Comparison of ENCODE assay signal across 8 mouse cellular contexts in genomic region chr12:3780405-3780891, GRCm38 (mm10). TPM values are rescaled to one million over a fixed set of nuclear protein-coding genes. Genes with fewer than 3 reads are reported as not detected.
DNase-seq lines count a peak whose midpoint lies in the region; ATAC-seq and TF ChIP-seq lines count a peak whose summit lies in the region.

No protein-coding gene starts in this region.

- WGBS in hindbrain, embryonic 16.5 days, result 11% methylated on average over 8 of the region's 8 CpGs
- WGBS in small intestine, adult 2 months, result 23% methylated on average over 8 of the region's 8 CpGs

- no peaks in the 10 kb centered on the region for H3K27me3 ChIP-seq in ES-Bruce4 (ENCODE audit: control insufficient read depth, insufficient read depth, low read length, poor library complexity, severe bottlenecking)
- no peaks in the 10 kb centered on the region for H3K27me3 ChIP-seq in hindbrain, embryonic 16.5 days (replicated peaks; ENCODE audit: control insufficient read depth, insufficient read depth, low read length)
- H3K27me3 ChIP-seq in small intestine, adult 2 months (ENCODE audit: control insufficient read depth, insufficient read depth, low read length), result no peaks in the 10 kb centered on the region

- intact Hi-C loops in left cerebral cortex, postnatal 25 days (cut with DNase I), result no loop called here

- TF ChIP-seq POLR2A in ES-Bruce4 (IDR thresholded peaks at IDR 0.05; ENCODE audit: insufficient read depth, low read length), result no peak
- TF ChIP-seq POLR2A in small intestine, adult 2 months (IDR thresholded peaks at IDR 0.05; ENCODE audit: low read depth, low read length), result peak; percentile 46; the same call in 1 of the 2 replicates

- no peak overlapping the region for H3K4me2 ChIP-seq in hindbrain, embryonic 16.5 days (ENCODE audit: low read length)

- H3K9me3 ChIP-seq in ES-Bruce4 (replicated peaks; ENCODE audit: control insufficient read depth, insufficient read depth, low read length, poor library complexity, severe bottlenecking), result no peaks in the 10 kb centered on the region
- H3K9me3 ChIP-seq in hindbrain, embryonic 16.5 days (ENCODE audit: control insufficient read depth, low read length), result no peaks in the 10 kb centered on the region

- no peak for TF ChIP-seq CTCF in ES-Bruce4 (IDR thresholded peaks at IDR 0.05; ENCODE audit: low read depth, low read length)
- no peak for TF ChIP-seq CTCF in small intestine, adult 2 months (IDR thresholded peaks at IDR 0.05; ENCODE audit: extremely low read depth, insufficient read length, insufficient replicate concordance, low read depth, low read length)

- H3K4me3 ChIP-seq in ES-Bruce4 (ENCODE audit: low read depth, low read length), result no peak overlapping the region
- H3K4me3 ChIP-seq in hindbrain, embryonic 16.5 days (ENCODE audit: low read length), result no peak overlapping the region
- H3K4me3 ChIP-seq in small intestine, adult 2 months (ENCODE audit: low read depth, low read length), result no peak overlapping the region

- TF ChIP-seq EP300 in ES-Bruce4 (IDR thresholded peaks at IDR 0.05; ENCODE audit: insufficient read depth, low read depth, low read length), result no peak

- peak; percentile 61 for ATAC-seq in hindbrain, embryonic 16.5 days
- ATAC-seq in megakaryocyte progenitor cell, adult 5-6 weeks (replicated peaks; ENCODE audit: poor library complexity), result peak; percentile 71

- peak; percentile 28 to 65 for DNase-seq in adrenal gland, postnatal 4 days (ENCODE audit: low spot score in 2 of 2)
- DNase-seq in gastrocnemius, postnatal 10 days, result peak; percentile 53
- DNase-seq in left cerebral cortex, postnatal 25 days (ENCODE audit: low spot score in 2 of 2), result peak; percentile 61 to 68
- no peak for DNase-seq in cerebellum, adult 8-10 months

- H3K27ac ChIP-seq in ES-Bruce4 (ENCODE audit: insufficient read depth, low read length), result peak overlapping the region; percentile 68
- H3K27ac ChIP-seq in hindbrain, embryonic 16.5 days (ENCODE audit: low read depth, low read length), result peak overlapping the region; percentile 53
- peak overlapping the region; percentile 85 for H3K27ac ChIP-seq in small intestine, adult 2 months (ENCODE audit: insufficient read depth, low read depth, low read length)

- no peaks in the 10 kb centered on the region for H3K36me3 ChIP-seq in ES-Bruce4 (ENCODE audit: control insufficient read depth, insufficient read depth, low read length, poor library complexity, severe bottlenecking)
- H3K36me3 ChIP-seq in hindbrain, embryonic 16.5 days (ENCODE audit: control insufficient read depth, insufficient read depth, low read length), result no peaks in the 10 kb centered on the region
- no peaks in the 10 kb centered on the region for H3K36me3 ChIP-seq in small intestine, adult 2 months (ENCODE audit: control insufficient read depth, insufficient read depth, low read length)

- no peaks in the 10 kb centered on the region for H3K4me1 ChIP-seq in ES-Bruce4 (ENCODE audit: control insufficient read depth, insufficient read depth, low read length)
- H3K4me1 ChIP-seq in hindbrain, embryonic 16.5 days (ENCODE audit: control insufficient read depth, insufficient read depth, low read depth, low read length), result peaks cover 45% of the 10 kb centered on the region
- H3K4me1 ChIP-seq in small intestine, adult 2 months (ENCODE audit: control insufficient read depth, insufficient read depth, insufficient read length, low read length), result peaks cover 41% of the 10 kb centered on the region

- H3K9ac ChIP-seq in ES-Bruce4 (ENCODE audit: low read depth, poor library complexity, severe bottlenecking), result no peak overlapping the region
- H3K9ac ChIP-seq in hindbrain, embryonic 16.5 days (ENCODE audit: low read depth, low read length), result no peak overlapping the region

RNA-seq across cellular contexts. Expression of gene Dnmt3a, which starts 25.4 kb away (rescaled TPM):
- 31.9 and 44.2 TPM in 2 replicates for polyA plus RNA-seq in ES-Bruce4 (2011; ENCODE audit: insufficient read depth, insufficient read length, low read depth, missing spikeins)
- total RNA-seq in adrenal gland, postnatal 4 days (2021), result 100 to 1,000 TPM; 124 to 136 TPM
- 100 to 1,000 TPM; 154 to 172 TPM for total RNA-seq in gastrocnemius, postnatal 10 days (2021)
- polyA plus RNA-seq in hindbrain, embryonic 16.5 days (2015; fragmentation: Nextera tagmentation; extraction: Ambion mirVana), result 94.1 and 104 TPM in 2 replicates
- total RNA-seq in left cerebral cortex, postnatal 25 days (2021), result 100 to 1,000 TPM; 138 to 148 TPM
- 12.1 and 19.4 TPM in 2 replicates for total RNA-seq in megakaryocyte progenitor cell, adult 5-6 weeks (2015)
- 20.4 and 21.8 TPM in 2 replicates for total RNA-seq in megakaryocyte progenitor cell, adult 5-6 weeks (2017)
- polyA plus RNA-seq in small intestine, adult 2 months (2012; rRNA removed), result 5.2 and 10.2 TPM in 2 replicates

Comparison
In these comparisons a context has a peak if more than half of its experiments do, and no peak if none do; other contexts are left out.
1. RNA of gene Dnmt3a, which starts 25.4 kb away (total RNA-seq): 154 to 172 TPM in gastrocnemius, postnatal 10 days, 138 to 148 TPM in left cerebral cortex, postnatal 25 days and 124 to 136 TPM in adrenal gland, postnatal 4 days; 12.1 to 21.8 TPM in megakaryocyte progenitor cell, adult 5-6 weeks; every median in the first group is over 4 times any median in the second.
2. Peak in every context shown above with its lines, with median percentiles within 50 percentile points of each other: H3K27ac ChIP-seq.